Mouse (Mus musculus) right cerebral cortex, postnatal 4 days (tissue): ENCODE data around the gene Rasgrp3.
"Not testable (repeated sequence)": the region's sequence is repeated elsewhere in the genome, so short reads cannot be mapped to it uniquely, and the experiment has no call there.

ENCODE experiments used
- DNase-seq: peaks from one replicate; pipeline ENCODE4 v3.0.0-alpha.2; 2022

Rasgrp3 gene

DNA sequence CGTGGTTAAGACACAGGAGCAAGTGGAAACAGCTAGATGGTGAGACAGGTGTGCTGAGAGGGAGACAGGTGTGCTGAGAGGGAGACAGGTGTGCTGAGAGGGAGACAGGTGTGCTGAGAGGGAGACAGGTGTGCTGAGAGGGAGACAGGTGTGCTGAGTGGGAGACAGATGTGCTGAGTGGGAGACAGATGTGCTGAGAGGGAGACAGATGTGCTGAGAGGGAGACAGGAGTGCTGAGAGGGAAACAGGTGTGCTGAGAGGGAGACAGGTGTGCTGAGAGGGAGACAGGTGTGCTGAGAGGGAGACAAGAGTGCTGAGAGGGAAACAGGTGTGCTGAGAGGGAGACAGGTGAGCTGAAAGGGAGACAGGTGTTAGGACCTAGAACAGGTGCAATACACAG, 27.5 kb downstream of the Rasgrp3 start:
- DNase-seq = not testable (repeated sequence)

DNA sequence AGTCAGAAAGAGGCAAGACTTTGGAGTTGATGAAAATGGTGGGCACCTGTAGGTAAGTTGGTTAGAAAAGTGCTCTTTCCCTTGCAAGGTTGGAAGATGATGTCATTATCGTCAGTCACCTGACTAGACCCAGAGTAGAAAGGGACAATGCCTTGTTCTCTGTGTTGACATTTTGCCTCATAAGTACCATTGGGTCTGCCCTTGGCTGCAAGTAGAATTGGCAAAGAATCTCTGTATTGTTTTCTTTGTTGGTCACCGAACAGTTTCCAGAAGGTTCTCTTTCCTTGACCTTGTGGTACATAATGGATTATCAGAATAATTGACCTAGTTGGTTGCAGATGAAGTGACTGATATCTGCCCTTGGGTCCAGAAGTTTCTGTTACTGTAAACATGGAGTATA, 27.9 kb downstream of the Rasgrp3 start:
- DNase-seq = no peak

DNA sequence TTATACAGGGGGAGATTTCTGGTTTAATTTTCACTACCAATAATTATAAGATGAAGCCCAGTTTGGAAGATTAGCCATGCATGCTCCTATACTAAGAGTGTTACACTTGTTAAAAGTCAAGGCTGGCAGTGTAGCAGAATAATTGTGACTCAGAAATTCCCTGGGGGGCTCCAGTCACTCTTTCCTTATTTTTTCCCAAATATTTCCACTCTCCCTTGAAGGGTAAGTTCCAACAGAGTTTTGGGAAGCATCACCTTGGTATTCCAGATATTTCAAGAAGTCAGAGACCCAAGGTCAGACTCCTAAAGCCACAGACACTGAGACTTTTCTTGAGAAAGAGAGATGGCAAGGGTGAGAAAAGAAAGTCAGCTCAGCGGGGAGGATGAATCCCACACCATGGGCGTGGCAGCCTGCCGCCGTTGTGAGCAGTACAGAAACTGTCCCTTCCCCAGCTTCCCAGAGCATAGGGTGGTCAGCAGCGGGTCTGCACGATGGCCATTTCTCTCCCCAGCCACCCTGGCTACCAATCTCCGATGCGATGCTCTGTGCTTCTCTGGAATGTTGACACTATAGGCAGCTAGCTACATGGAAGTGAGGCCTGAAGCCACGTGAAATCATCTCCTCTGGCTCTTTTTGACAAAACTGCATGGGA, 28.8 kb downstream of the Rasgrp3 start:
- no peak for DNase-seq

DNA sequence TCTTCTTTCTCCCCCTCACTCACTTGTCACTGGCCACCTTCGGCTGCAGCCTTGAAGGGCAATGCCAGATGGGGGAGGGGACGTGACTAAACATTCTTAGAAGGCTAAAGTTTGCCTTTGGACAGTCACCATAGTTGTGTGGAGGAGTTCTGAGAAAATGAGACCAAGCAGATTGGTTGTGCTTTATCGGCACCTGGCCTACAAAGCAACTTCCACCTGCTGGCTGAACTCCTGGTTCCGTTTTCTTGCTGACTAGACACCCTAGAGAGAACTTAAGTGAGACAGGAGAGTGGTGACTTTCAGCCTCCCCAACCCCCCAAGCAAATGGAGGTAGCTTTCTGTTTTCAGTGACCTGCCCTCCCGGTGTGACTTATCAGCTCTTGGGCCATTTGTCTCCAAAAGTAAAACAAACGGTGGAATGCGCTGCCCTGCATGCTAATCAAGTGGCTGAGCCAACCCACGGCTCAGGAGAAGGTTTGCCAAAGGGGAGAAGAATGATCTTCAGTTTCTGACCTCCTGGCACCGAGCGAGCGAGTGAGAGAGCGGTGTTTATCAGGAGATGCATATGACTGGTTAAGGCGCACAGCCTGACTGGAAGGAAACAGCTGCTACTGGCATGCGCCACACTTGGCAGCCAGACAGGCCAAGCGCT, 29.4 kb downstream of the Rasgrp3 start:
- peak; percentile 68 for DNase-seq

DNA sequence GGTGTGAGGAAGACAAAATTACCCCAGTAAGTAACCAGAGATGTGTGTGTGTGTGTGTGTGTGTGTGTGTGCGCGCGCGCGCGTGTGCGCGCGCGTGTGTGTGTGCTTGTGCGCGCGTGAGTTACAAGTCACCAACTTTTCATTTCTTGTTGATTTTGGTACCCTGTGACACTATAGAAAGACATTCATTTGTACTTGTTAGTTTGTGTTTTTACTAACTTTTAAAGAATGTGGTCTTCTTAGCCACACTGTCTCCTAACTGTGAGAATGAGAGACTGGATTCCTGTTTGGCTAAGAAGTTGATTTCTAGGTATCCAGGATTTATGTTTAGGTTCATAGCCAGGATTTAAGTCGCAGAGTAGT, 29.9 kb downstream of the Rasgrp3 start:
- no peak for DNase-seq

DNA sequence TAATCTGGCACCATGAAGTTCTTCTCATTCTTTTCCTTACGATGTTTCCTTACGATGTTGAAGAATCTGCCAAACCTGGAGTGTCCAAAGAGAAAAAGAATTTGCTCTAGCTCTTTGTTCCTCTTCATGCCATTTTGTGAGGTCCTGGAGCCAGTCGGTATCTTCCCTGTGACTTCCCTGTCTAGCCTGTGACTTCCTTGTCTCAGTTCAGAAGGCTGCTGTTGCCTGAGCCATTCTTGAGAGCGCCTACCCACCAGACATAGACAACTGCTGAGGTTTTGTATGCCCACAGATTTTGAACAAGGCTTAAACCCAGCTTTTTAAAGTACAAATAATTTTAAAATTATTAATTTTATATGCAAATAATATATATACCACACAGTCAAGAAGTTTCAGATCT, 31.3 kb downstream of the Rasgrp3 start:
- no peak for DNase-seq

DNA sequence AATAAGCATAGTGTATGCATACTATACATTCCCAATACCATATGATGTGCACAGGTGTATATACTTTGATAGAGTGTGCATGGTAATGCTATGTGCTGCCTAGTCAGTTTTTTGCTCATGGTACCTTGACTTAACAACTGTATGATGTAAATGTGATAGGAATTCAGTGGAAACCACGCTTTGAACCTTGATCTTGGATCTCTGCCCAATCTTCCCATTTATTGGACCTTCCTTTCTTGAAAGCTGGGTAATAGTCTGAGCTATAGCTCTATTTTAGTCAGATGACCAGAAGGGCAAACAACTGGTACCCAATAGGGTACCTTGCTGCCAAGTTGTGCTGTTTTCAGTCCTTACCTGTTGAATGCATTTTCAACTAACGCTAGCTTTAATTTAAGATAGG, 31.8 kb downstream of the Rasgrp3 start:
- DNase-seq = no peak

DNA sequence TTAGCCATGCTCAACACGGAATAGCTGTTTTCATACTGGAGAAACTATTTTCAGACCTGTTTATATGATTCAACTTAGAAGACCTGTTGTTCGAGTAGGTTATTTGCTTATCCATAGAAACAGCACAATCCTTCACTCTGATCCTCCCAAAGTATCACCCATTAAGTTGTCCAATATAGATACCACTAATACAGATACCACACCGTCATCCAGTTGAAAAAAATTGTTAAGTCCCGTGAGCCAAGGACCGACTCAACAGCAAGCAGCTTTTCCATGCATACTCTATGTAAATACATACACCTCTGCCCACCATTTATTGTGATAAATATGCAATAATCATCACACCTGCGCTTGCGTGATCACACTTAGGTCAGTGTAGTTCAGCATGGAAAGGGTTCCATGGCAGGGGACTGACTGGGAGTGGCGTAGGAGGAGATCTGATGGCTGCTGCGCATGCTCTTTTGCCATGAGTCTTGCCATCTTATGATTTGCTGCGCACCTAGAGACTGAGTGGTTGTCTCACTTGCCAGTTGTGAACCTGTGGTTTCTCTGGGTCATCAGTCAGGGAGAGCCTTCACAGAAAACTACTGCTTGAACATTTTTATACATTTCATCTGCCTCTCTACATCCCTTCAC, 32.9 kb downstream of the Rasgrp3 start:
- no peak for DNase-seq

DNA sequence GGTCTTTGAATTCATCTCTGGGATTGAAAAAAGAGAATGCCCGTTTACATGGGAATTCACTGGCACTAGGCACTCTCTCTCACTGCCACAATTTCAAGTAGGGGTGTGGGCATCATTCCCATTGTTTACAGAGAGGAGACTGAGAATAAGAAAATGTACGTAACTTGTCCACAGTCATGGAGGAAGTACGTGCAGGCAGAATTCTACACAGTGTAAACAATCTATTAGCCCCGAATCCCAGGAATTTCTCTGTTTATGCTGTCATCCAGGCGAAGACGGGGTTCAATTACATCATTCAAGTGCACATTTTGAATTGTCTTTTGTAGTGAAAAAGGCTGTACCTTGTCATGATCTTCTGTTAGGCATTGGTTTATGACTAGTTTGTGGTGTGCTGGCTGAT, 34.6 kb downstream of the Rasgrp3 start:
- DNase-seq = no peak

DNA sequence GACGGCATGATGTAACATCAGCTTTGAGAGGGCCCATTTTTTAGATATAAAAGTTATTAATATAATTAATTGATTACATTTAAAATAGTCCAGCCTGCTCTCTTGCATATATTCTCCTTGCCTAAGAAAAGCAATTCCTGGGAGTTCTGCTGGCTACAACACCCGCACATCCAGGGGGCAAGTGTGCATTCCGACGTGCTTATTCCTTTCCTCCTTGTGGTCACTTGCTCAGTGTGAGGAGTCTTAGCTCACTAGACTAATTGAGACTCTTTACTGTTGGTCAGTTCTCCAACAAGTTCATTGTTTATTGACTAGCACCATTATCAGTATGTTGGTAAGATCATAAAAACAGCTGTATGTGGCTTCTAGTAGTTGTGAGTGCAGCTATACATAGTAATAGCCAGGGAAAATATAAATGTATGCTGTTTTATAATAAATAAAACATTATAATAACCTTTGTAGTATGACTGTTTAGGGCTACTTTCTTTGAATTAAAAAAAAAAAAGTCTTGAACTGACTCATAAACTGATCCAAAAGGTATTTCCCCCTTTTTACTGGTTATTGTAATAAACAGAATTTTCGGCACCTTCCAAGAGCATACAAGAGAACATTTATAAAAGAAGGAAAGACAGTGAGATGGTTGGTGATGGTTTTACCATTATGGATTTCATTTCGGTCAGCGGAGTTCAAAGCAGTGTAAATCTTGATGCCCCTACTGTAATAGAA, 35.4 kb downstream of the Rasgrp3 start:
- no peak for DNase-seq

DNA sequence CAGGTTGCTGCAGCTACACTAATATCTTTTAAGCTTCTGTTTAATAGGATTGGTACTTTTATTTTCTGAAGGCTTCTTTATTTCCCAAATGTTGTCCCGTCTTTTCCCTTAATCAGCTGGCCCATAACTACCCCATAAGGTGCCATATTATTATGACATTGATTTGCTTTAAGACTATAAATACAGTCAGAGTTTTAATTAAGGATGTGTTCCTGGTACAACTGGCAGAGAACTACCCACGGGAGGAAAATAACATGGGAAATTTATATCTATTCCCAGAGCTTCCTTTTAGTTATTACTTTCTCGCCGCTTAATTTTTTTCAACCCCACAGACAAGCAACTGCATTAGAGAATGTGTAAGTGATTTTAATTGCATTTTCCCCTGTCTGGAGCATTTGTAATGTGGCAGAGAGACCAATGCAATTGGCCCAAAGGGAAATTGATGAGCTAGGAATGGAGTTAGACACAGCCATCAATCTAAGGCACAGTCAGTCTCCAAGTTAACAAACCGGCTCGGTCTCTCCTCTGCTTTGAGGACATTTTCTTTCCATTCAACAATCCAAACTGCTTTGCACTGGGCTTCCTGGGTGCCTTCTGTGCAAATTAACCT, 36.1 kb downstream of the Rasgrp3 start:
- no peak for DNase-seq

DNA sequence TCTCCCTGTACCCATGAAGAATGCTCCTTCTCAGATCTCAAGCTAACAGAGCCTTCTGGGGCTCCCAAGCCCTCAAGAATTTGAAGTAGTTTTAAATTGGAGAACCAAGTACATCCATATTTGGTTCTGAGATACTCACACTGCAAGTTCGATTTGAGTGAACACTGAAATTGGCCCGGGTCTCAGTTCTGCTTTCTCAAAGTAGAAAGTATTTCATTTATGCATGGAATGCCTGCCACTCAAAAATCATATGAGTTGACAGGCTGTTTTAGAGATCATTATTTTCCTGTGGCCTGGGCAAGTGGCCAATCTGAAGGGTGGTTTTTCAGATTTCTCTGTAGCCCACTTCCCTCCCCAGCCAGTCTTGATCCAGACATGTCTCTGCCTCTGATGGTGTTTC, 36.7 kb downstream of the Rasgrp3 start:
- DNase-seq = peak; percentile 30

DNA sequence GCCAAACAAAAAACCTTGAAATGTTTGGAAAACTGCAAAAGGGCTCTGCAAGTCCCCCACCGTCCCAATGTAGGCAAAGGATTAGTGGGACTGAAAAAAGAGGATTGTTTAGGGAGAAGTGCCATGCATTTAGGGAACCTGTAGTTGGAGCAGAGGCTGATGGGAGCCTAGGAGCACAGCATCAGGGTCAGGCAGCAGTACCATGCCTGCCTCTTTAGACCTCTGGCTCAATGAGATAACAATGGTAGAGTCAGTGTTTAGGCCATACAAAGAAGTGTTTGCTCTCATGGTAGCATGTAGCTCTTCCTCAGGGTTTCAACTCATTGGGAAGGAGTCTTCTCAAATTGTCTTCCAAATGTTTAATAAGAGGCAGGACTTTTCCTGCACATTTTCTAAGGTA, 40.3 kb downstream of the Rasgrp3 start:
- no peak for DNase-seq

DNA sequence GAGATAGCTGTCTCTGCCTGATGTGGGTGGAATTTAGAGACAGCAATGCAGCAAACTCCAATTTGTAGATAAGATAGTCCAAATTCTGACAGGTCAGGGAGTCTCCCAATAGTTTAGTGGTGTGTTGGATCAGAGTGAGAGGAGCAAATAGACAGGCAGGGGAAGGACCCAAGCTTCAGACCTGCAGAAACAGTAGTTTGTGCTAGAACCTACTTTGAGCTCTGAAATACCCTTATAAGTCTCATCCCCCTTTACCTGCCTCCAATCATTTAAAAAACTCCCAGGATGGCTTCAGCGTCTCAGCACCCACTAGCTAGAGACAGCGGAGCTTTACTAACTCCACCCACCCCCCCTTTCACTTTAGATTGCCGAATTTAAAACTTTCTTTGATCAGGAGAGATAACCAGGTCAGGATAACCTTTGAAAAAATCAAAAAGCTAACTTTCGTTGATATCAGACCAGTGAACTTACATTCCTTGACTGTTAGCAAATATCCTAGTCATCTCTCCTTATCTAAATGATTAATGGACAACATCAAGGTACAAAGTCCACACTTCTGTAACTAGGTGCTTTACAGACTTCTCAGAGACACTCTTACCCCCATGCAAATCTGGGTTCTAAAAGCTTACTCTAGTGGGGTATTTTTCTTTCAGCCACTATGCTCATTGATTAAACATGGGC, 41.2 kb downstream of the Rasgrp3 start:
- DNase-seq = no peak

DNA sequence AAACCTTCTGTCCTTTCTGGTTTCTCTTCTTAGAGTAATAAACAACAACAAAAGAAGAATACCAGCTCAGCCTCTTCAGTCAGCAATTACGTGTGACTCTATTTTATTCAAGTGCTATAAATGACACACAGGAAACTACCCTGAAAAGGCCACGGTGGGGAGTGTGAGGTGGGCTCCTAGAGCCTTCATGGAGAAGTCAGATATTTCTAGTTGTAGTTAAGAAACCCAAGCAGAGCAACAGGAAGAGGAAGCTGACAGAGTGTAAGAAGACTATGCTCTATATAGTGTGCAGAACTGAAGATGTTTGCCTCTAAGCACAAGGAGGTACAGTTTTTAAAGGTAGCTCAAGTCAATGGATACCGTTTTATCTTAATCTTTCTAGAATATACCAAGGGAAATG, 42.0 kb downstream of the Rasgrp3 start:
- DNase-seq = no peak

DNA sequence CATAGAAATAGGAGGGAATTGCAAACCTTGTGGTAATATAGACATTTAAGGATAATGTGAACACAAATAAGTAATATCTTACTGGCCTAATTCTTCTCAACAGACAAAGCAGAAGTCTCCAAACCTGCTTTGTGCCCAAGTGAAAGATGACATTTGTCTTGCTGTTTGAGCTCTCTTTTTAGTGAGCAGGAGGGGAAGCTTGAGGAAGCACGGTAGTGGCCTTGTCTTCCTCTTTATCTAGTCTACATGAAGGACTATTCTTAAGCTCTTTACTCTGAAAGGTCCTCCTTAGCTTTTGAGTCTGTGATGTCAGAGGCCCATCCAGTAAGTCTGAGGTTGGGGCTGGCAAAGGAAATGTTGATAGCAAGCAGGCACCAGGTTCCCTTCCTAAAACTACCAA, 43.1 kb downstream of the Rasgrp3 start:
- no peak for DNase-seq

DNA sequence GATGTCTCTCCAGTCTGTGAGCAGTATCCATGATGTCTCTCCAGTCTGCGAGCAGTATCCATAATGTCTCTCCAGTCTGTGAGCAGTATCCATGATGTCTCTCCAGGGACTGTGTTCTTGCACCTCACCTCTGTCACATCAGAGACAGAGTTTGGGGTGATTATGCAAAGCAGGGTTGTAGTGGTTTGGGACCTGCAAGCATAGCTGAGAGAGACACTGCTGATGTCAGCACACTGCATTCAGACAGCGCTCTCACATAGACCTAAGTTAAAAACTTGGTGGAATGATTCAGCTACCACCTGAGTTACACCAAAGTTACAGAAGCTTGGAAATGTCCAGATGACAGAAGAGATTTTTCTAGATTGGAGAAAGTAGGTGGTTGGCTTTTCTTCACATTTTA, 44.0 kb downstream of the Rasgrp3 start:
- no peak for DNase-seq

DNA sequence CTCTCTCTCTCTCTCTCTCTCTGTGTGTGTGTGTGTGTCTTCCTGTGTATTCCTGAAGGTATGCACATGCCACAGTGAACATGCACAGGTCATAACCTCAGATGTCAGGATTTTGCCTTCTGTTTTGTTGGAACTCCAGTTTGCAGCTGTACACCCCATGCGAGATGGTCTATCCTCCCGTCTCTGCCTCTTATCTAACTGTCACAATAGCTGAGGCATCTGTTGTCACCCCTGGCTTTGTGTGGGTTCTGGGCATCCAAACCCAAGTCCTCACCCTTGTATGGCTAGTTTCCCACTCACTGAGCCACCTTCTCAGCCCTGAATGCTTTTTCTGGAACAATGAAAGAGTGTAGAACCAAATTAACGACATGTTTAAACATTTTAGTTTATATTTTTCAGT, 44.7 kb downstream of the Rasgrp3 start:
- DNase-seq = no peak

DNA sequence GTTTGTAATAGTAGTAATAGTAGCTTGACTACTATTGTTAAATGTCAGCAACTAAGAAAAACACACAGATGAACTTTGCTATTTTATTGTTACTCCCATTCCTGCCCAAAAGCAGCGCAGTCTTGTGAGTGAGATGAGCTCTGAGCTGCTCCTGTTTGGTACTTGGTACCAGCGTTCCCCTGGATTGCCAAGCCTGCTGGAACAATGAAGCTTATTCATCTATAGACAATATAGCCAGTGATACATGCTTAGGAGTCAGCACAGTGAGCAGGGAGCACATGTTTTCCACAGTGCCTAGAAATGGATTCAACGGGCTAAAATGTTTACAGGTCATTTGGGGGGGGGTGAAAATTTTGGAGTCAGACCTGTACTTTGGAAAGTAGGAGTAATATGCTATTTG, 50.5 kb downstream of the Rasgrp3 start:
- no peak for DNase-seq

DNA sequence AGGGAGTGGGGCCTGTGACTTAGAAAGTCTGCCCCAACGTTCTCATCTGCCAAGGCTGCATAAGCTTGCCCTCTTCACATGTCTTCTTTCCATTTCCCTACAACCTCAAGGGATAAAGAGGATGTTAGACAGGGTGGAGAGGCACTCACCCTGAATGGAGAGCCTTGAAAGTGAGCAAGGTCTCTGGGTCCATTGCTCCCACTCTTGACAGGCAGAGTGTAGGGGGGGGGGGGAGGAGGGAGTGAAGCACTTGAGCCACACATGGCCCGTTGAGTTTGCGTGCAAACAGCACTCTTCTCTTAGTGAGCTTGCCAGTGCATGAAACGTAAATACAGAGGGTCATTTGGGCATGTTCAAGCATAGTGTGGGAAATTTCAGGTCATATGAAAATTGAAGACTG, 59.5 kb downstream of the Rasgrp3 start:
- no peak for DNase-seq

DNA sequence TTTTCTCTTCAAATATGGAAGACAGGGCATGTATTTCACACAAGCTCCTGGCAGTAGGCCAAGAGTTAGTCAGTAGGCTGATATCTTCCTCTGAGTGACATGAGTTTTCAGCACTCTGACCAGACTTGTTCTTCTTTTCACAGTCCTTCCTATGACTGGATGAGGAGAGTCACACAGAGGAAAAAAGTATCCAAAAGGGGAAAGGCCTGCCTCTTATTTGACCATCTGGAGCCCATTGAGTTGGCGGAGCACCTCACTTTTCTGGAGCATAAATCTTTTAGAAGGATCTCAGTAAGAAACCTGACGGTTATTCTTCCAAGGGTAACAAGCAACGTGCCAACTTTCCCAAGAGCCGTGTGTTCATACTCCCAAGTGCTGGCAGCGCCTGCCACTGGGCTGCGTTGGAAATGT, 62.5 kb downstream of the Rasgrp3 start:
- no peak for DNase-seq

DNA sequence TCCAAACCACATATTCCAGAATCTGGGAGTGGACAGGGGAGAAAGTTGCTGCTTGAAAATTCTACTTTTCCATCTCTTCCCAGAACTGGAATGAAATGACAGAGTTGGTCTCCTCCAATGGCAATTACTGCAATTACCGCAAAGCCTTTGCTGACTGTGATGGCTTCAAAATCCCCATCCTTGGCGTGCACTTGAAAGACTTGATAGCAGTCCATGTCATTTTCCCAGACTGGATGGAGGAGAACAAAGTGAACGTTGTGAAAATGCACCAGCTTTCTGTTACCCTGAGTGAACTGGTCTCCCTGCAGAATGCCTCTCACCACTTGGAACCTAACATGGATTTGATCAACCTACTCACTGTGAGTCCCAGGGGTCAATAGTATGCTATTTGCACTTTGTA, 67.3 kb downstream of the Rasgrp3 start:
- DNase-seq = no peak

DNA sequence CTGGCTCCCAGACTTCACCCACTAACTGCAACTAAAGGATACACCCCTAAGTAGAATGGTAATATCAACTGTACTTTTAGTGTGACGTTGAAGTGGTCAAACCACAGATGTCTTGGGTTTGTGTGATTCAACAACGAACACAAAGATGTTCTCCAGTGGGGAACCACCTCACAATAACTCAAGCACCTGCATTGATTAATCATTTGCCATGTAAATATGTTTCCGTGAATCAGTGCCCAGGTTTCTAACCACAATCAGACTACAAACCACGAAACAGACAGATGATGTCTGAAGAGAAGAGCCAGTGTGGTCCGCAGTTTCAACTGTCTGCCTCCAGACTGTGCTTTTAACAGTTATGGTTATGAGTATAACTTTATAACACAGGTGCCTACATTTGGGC, 69.4 kb downstream of the Rasgrp3 start:
- no peak for DNase-seq
